Mouse (Mus musculus): ENCODE measurements at regions not wholly inside any gene's neighbourhood (a gene's known extent, or its start where the extent isn't known, plus 50 kb on each side); places are given as distances from the start of the nearest gene placed in this dataset.
A peak's percentile ranks its signal among the peaks of the same experiment; 100 is the strongest.

DNA sequence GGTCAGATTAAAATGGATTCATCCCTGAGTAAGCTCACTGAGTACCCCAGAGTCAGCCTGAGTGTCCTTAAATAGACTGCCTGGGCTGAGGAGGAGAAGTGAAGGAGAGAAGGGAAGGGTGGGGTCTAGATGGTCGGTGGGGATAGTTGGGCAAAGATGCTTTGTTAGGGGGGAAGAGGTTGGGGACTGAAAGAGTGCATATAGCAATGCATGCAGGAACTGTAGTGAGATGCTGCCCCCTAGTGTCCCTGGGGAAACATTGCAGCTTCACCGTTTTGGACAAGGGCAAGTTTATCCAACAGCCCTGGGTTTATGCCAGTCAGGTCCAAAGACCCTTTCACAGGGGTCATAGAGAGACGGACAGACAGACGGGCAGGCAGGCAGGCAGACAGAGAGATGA is 71.6 kb upstream of the Tmem132d start:
- Histone ChIP-seq H3K27ac (no peak overlapping the region), H3K4me3 (no peak overlapping the region)
- DNase-seq (ENCODE audit: low spot score in 2 of 2), result peak; percentile 36 to 69
- peak; percentile 97 for TF ChIP-seq CTCF (conservative IDR thresholded peaks at IDR 0.05)

DNA sequence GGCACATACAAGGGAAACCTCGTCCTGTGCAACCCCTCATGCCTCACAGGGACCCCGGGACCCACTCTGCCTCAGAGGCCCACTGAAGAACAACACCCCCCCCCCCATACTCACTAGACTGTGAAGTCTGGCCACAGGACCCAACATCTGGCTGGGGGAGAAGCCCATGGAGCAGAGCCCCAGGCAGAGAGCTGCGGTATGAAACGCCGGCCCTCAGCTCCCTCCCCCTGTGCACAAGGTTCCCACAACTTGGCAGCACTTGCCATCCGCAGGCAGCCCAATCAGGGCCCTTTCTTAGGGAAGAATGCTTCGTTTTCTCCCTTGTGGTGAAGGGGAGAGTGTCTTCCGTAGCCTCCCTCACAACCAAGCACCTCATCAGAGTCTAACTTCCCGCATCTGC is 66.6 kb upstream of the Tmem132d start:
- Histone ChIP-seq H3K27ac (no peak overlapping the region), H3K4me3 (no peak overlapping the region)
- DNase-seq (ENCODE audit: low spot score in 2 of 2), result no peak
- TF ChIP-seq CTCF (conservative IDR thresholded peaks at IDR 0.05), result no peak

- H3K27ac ChIP-seq, result no peak overlapping the region
- TF ChIP-seq CTCF (conservative IDR thresholded peaks at IDR 0.05), result peak; percentile 72
- peak in 1 of 2 experiments; percentile 74 for DNase-seq (ENCODE audit: low spot score in 2 of 2)
- H3K4me3 ChIP-seq, result no peak overlapping the region
Measured at GRCm38 (mm10) chr5:128499033-128499432, 66.2 kb upstream of the Tmem132d start.

DNA sequence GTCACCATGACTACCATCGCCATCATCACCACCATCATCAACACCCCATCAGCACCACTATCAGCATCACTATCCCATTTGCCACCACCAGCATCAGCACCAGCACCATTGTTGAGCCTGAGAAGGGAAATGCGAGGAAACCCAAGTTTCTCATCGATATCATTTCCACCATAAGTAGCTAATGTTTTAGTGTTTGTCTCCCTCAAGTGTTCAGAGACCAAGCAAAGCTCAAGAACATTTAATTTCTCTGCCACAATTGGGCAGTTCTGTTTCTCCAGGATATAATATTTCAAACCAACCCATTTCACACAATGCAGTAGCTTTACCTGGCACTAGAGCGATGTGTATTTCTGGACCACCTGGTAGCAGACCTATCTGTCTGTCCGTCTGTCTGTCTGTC is 59.7 kb upstream of the Tmem132d start:
- no peak for DNase-seq (ENCODE audit: low spot score in 2 of 2)
- peak; percentile 59 for TF ChIP-seq CTCF (conservative IDR thresholded peaks at IDR 0.05)
- H3K4me3 ChIP-seq, result no peak overlapping the region
- H3K27ac ChIP-seq, result no peak overlapping the region

DNA sequence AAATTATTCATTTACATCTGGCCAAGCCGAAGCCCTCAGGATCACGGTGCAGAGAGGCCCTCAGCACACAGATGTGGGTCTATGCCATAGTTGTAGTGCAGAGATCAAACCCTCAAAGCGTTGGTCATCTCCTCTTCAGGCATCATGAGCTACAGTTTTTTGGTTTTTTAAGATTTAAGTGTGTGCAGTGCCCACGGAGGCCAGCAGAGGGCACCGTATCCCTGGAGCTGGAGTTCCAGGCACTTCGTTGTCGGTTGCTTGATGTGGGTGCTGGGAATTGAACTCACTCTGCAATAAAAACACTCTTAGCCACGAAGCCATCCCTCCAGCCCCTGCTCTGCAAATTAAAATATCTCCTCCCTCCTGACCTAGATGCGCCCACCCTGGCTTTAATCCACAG is 58.3 kb upstream of the Tmem132d start:
- no peak overlapping the region for H3K4me3 ChIP-seq
- DNase-seq (ENCODE audit: low spot score in 2 of 2), result peak in 1 of 2 experiments; percentile 51
- no peak overlapping the region for H3K27ac ChIP-seq
- TF ChIP-seq CTCF (conservative IDR thresholded peaks at IDR 0.05), result peak; percentile 77

GRCm38 (mm10) chr5:128488872-128489580 is 56.1 kb upstream of the Tmem132d start:
- H3K4me3 ChIP-seq, result no peak overlapping the region
- no peak overlapping the region for H3K27ac ChIP-seq
- peak; percentile 49 for TF ChIP-seq CTCF (conservative IDR thresholded peaks at IDR 0.05)
- DNase-seq (ENCODE audit: low spot score in 2 of 2), result no peak

DNA sequence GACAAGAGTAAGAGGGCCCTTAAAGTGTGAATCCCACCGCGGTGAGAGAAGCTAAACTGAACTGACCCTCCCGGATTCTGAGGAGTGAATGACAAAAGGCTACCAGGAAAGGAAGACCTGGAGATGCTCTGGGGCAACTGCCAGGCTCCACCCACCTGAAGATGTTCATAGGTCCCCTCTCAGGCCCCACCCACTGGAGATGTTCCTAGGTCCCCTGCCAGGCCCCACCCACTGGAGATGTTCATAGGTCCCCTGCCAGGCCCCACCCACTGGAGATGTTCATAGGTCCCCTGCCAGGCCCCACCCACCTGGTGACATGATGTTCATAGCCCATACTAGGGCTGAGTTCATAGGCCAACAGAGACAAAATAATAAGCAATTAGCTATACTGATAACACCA is 54.5 kb upstream of the Tmem132d start:
- DNase-seq (ENCODE audit: low spot score in 2 of 2), result no peak
- H3K4me3 ChIP-seq, result no peak overlapping the region
- H3K27ac ChIP-seq, result no peak overlapping the region
- no peak for TF ChIP-seq CTCF (conservative IDR thresholded peaks at IDR 0.05)

DNA sequence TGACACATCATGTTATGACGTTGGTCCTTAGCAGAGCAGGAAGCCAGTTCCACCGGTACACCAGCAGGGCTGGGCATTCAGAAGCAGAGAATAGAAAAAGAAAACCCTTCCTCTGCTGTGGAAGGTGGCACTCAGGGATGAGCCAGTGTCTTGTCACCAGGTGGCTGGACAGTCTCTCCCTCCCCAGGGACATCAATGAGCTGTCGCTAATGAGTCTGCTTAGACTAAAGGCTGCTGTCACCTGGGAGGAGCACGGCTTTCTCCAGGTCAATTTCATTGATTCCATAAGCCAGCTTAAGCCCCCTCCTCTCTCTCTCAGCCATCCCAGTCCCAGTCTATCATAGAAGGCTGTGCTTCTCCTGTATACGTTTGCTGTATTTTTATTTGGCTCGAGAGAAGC is 51.2 kb upstream of the Tmem132d start:
- peak; percentile 31 for TF ChIP-seq CTCF (conservative IDR thresholded peaks at IDR 0.05)
- no peak overlapping the region for H3K27ac ChIP-seq
- no peak overlapping the region for H3K4me3 ChIP-seq
- no peak for DNase-seq (ENCODE audit: low spot score in 2 of 2)

GRCm38 (mm10) chr5:128483441-128483810 is 50.5 kb upstream of the Tmem132d start:
- Histone ChIP-seq H3K27ac (no peak overlapping the region), H3K4me3 (peak overlapping the region; percentile 47)
- no peak for DNase-seq (ENCODE audit: low spot score in 2 of 2)
- TF ChIP-seq CTCF (conservative IDR thresholded peaks at IDR 0.05), result no peak

GRCm38 (mm10) chr5:128482617-128483440 is 50.0 kb upstream of the Tmem132d start:
- DNase-seq (ENCODE audit: low spot score in 2 of 2), result no peak
- H3K27ac ChIP-seq, result no peak overlapping the region
- TF ChIP-seq CTCF (conservative IDR thresholded peaks at IDR 0.05), result no peak
- peak overlapping the region; percentile 47 for H3K4me3 ChIP-seq
